Mouse (Mus musculus): ENCODE measurements around the gene Entr1. TPM values are rescaled to one million over a fixed set of nuclear protein-coding genes. Genes with fewer than 3 reads are reported as not detected.

Gene Entr1
- polyA plus RNA-seq, 1 experiment: 68.4 TPM

DNA sequence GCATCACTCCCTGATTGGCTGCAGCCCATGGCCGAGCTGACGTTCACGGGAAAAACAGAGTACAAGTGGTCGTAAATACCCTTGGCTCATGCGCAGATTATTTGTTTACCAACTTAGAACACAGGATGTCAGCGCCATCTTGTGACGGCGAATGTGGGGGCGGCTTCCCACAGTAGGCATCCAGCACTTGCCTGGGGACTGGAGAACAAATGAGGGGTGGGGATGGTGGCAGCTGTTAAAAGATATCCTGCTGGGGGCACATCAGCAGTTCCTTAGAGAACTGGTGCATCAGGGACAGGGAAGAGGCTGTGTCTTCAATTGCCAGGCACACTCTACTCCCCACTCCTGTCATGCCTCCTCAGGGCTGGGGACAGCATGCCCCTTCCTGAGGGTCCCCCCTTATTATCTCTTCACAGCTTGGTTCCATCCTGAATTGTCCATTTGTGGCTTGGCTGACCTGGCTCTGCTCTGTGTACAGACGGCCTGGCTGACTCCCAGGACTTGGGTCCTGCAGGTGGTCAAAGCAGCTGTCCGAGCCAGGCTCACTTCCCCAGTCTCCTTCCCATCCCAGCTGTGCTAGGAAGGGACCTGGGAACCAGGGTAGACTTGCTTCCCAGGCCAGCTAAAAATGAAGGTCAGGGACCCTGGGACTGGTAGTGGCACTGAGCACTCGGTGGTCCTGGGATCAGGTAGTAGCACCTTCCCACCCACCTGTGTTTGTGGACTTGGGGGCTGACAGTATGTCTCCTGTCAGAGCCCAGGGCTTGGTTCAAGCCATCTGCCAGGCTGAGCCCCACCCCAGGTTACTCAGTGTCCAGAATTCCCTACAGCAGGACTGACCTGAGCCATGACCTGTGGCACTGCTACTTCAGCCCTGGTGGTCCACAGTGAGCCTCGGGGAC is 50.6 kb downstream of the Entr1 start:
- Histone ChIP-seq H3K4me3 (ENCODE audit: low read depth, low read length) (no peak overlapping the region), H3K9ac (ENCODE audit: low read depth, poor library complexity, severe bottlenecking) (no peak overlapping the region), H3K9me3 (replicated peaks; ENCODE audit: control insufficient read depth, insufficient read depth, low read length, poor library complexity, severe bottlenecking) (no peaks in the 10 kb centered on the region), H3K27ac (ENCODE audit: insufficient read depth, low read length) (no peak overlapping the region), H3K4me1 (ENCODE audit: control insufficient read depth, insufficient read depth, low read length) (peaks cover 13% of the 10 kb centered on the region), H3K36me3 (ENCODE audit: control insufficient read depth, insufficient read depth, low read length, poor library complexity, severe bottlenecking) (no peaks in the 10 kb centered on the region), H3K27me3 (ENCODE audit: control insufficient read depth, insufficient read depth, low read length, poor library complexity, severe bottlenecking) (no peaks in the 10 kb centered on the region)
- no peak for TF ChIP-seq CTCF (IDR thresholded peaks at IDR 0.05; ENCODE audit: low read depth, low read length)

Other genes with a start within 250 kb of the Entr1 start
- not detected in 2 replicates for gene Lhx3, start 181.0 kb downstream of the Entr1 start, polyA plus RNA-seq (2011; ENCODE audit: insufficient read depth, insufficient read length, low read depth, missing spikeins)
- gene Qsox2, start 151.8 kb downstream of the Entr1 start, polyA plus RNA-seq (2011; ENCODE audit: insufficient read depth, insufficient read length, low read depth, missing spikeins): 17.2 and 18.0 TPM in 2 replicates
- gene Ccdc187, start 94.8 kb downstream of the Entr1 start, polyA plus RNA-seq (2011; ENCODE audit: insufficient read depth, insufficient read length, low read depth, missing spikeins): 0.06 TPM in 1 of 2 replicates, not detected in the other
- gene Gpsm1, start 73.8 kb downstream of the Entr1 start, polyA plus RNA-seq (2011; ENCODE audit: insufficient read depth, insufficient read length, low read depth, missing spikeins): 16.3 and 16.5 TPM in 2 replicates
- gene Dnlz, start 37.2 kb downstream of the Entr1 start, polyA plus RNA-seq (2011; ENCODE audit: insufficient read depth, insufficient read length, low read depth, missing spikeins): 9.8 and 10.4 TPM in 2 replicates
- gene Card9, start 28.4 kb downstream of the Entr1 start, polyA plus RNA-seq (2011; ENCODE audit: insufficient read depth, insufficient read length, low read depth, missing spikeins): not detected in 2 replicates
- gene Snapc4, start 8.7 kb downstream of the Entr1 start, polyA plus RNA-seq (2011; ENCODE audit: insufficient read depth, insufficient read length, low read depth, missing spikeins): 51.4 and 54.3 TPM in 2 replicates
- gene Pmpca, start within 50 bp of the Entr1 start, polyA plus RNA-seq (2011; ENCODE audit: insufficient read depth, insufficient read length, low read depth, missing spikeins): 161 and 167 TPM in 2 replicates
- gene Inpp5e, start 19.9 kb upstream of the Entr1 start, polyA plus RNA-seq (2011; ENCODE audit: insufficient read depth, insufficient read length, low read depth, missing spikeins): 7.3 and 15.3 TPM in 2 replicates
- 51.5 and 55.5 TPM in 2 replicates for gene Sec16a, start 55.9 kb upstream of the Entr1 start, polyA plus RNA-seq (2011; ENCODE audit: insufficient read depth, insufficient read length, low read depth, missing spikeins)
- 31.1 and 31.9 TPM in 2 replicates for gene Notch1, start 127.3 kb upstream of the Entr1 start, polyA plus RNA-seq (2011; ENCODE audit: insufficient read depth, insufficient read length, low read depth, missing spikeins)
- 37.7 and 41.1 TPM in 2 replicates for gene Egfl7, start 190.7 kb upstream of the Entr1 start, polyA plus RNA-seq (2011; ENCODE audit: insufficient read depth, insufficient read length, low read depth, missing spikeins)
- gene Gm20532, start 197.3 kb upstream of the Entr1 start, polyA plus RNA-seq (2011; ENCODE audit: insufficient read depth, insufficient read length, low read depth, missing spikeins): not detected in 2 replicates
- gene Agpat2, start 215.1 kb upstream of the Entr1 start, polyA plus RNA-seq (2011; ENCODE audit: insufficient read depth, insufficient read length, low read depth, missing spikeins): 19.7 and 21.0 TPM in 2 replicates
- 4.9 and 5.3 TPM in 2 replicates for gene Fam69b, start 239.1 kb upstream of the Entr1 start, polyA plus RNA-seq (2011; ENCODE audit: insufficient read depth, insufficient read length, low read depth, missing spikeins)